Mouse (Mus musculus): ENCODE measurements at regions not wholly inside any gene's neighbourhood (a gene's known extent, or its start where the extent isn't known, plus 50 kb on each side); places are given as distances from the start of the nearest gene placed in this dataset.

GRCm38 (mm10) chr3:144302626-144303025 lies 97.6 kb upstream of the Lmo4 start:
- H3K79me2 ChIP-seq (ENCODE audit: control insufficient read depth, insufficient read depth): no peaks in the 10 kb centered on the region
- no peaks in the 10 kb centered on the region for H3K27me3 ChIP-seq (ENCODE audit: control insufficient read depth, insufficient read depth, insufficient read length)
- TF ChIP-seq CEBPB (IDR thresholded peaks at IDR 0.05; ENCODE audit: insufficient read depth, poor library complexity, severe bottlenecking) (no peak), POLR2A (IDR thresholded peaks at IDR 0.05; ENCODE audit: insufficient read length, low read depth) (no peak), MYOG (IDR thresholded peaks at IDR 0.05; ENCODE audit: control insufficient read depth in 1 of 3, insufficient read depth in 1 of 3, insufficient read length in 2 of 3, low read depth in 2 of 3) (no peak), SRF (IDR thresholded peaks at IDR 0.05; ENCODE audit: control insufficient read depth, insufficient read length, low read depth) (no peak), MYOD1 (IDR thresholded peaks at IDR 0.05; ENCODE audit: control insufficient read depth in 1 of 3, insufficient read length in 2 of 3, low read depth in 2 of 3) (no peak), USF1 (IDR thresholded peaks at IDR 0.05; ENCODE audit: low read depth) (no peak), REST (IDR thresholded peaks at IDR 0.05; ENCODE audit: insufficient read depth, insufficient read length) (no peak), TCF3 (IDR thresholded peaks at IDR 0.05; ENCODE audit: insufficient read length, low read depth) (no peak), E2F4 (IDR thresholded peaks at IDR 0.05; ENCODE audit: insufficient read depth) (no peak), MAX (IDR thresholded peaks at IDR 0.05; ENCODE audit: low read depth) (no peak), POLR2AphosphoS2 (IDR thresholded peaks at IDR 0.05; ENCODE audit: insufficient read length, low read depth) (no peak), TCF12 (IDR thresholded peaks at IDR 0.05; ENCODE audit: insufficient read depth, poor library complexity, severe bottlenecking) (no peak)
- no peak overlapping the region for H3K4me2 ChIP-seq (ENCODE audit: low read depth)
- H3ac ChIP-seq (ENCODE audit: control insufficient read depth, insufficient read length): no peak overlapping the region
- no peaks in the 10 kb centered on the region for H3K36me3 ChIP-seq (ENCODE audit: control insufficient read depth, insufficient read depth)
- H3K4me3 ChIP-seq: no peak overlapping the region

DNA sequence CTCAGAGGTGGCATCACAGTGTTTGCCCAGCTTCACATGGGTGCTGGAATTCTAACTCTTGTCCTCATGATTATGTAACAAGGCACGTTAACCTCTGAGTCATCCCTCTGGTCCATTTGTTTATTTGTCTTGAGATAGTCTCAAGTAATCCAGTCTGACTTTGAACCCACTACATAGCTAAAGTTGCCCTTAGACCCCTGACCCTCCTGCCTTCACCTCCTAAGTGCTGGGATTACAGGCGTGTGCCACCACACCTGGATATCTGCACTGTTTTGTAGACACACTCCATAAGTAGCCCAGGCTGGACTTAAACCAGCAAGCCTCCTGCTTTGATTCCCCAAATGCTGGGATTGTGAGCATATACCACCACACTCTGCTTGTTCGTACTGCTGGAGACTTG lies 96.0 kb upstream of the Lmo4 start:
- TF ChIP-seq CEBPB (IDR thresholded peaks at IDR 0.05; ENCODE audit: insufficient read depth, poor library complexity, severe bottlenecking): no peak
- TF ChIP-seq SRF (IDR thresholded peaks at IDR 0.05; ENCODE audit: control insufficient read depth, insufficient read length, low read depth): no peak
- TF ChIP-seq E2F4 (IDR thresholded peaks at IDR 0.05; ENCODE audit: insufficient read depth): no peak
- no peak for TF ChIP-seq MYOD1 (IDR thresholded peaks at IDR 0.05; ENCODE audit: control insufficient read depth in 1 of 3, insufficient read length in 2 of 3, low read depth in 2 of 3)
- no peak for TF ChIP-seq POLR2A (IDR thresholded peaks at IDR 0.05; ENCODE audit: insufficient read length, low read depth)
- TF ChIP-seq USF1 (IDR thresholded peaks at IDR 0.05; ENCODE audit: low read depth): no peak
- no peaks in the 10 kb centered on the region for H3K79me2 ChIP-seq (ENCODE audit: control insufficient read depth, insufficient read depth)
- no peak overlapping the region for H3ac ChIP-seq (ENCODE audit: control insufficient read depth, insufficient read length)
- H3K4me3 ChIP-seq: no peak overlapping the region
- H3K36me3 ChIP-seq (ENCODE audit: control insufficient read depth, insufficient read depth): no peaks in the 10 kb centered on the region
- H3K4me2 ChIP-seq (ENCODE audit: low read depth): no peak overlapping the region
- no peaks in the 10 kb centered on the region for H3K27me3 ChIP-seq (ENCODE audit: control insufficient read depth, insufficient read depth, insufficient read length)

GRCm38 (mm10) chr3:144299239-144299638 lies 94.2 kb upstream of the Lmo4 start:
- Histone ChIP-seq H3K4me3 (no peak overlapping the region), H3K79me2 (ENCODE audit: control insufficient read depth, insufficient read depth) (no peaks in the 10 kb centered on the region), H3ac (ENCODE audit: control insufficient read depth, insufficient read length) (no peak overlapping the region), H3K36me3 (ENCODE audit: control insufficient read depth, insufficient read depth) (no peaks in the 10 kb centered on the region), H3K27me3 (ENCODE audit: control insufficient read depth, insufficient read depth, insufficient read length) (no peaks in the 10 kb centered on the region), H3K4me2 (ENCODE audit: low read depth) (no peak overlapping the region)
- TF ChIP-seq CEBPB (IDR thresholded peaks at IDR 0.05; ENCODE audit: insufficient read depth, poor library complexity, severe bottlenecking): no peak
- TF ChIP-seq POLR2AphosphoS2 (IDR thresholded peaks at IDR 0.05; ENCODE audit: insufficient read length, low read depth): no peak
- TF ChIP-seq MAX (IDR thresholded peaks at IDR 0.05; ENCODE audit: low read depth): no peak

GRCm38 (mm10) chr3:144289489-144289888 lies 84.5 kb upstream of the Lmo4 start:
- Histone ChIP-seq H3K4me3 (no peak overlapping the region), H3ac (ENCODE audit: control insufficient read depth, insufficient read length) (no peak overlapping the region), H3K27me3 (ENCODE audit: control insufficient read depth, insufficient read depth, insufficient read length) (no peaks in the 10 kb centered on the region), H3K36me3 (ENCODE audit: control insufficient read depth, insufficient read depth) (no peaks in the 10 kb centered on the region), H3K4me2 (ENCODE audit: low read depth) (no peak overlapping the region), H3K79me2 (ENCODE audit: control insufficient read depth, insufficient read depth) (no peaks in the 10 kb centered on the region)
- TF ChIP-seq TCF3 (IDR thresholded peaks at IDR 0.05; ENCODE audit: insufficient read length, low read depth): no peak
- no peak for TF ChIP-seq MAX (IDR thresholded peaks at IDR 0.05; ENCODE audit: low read depth)
- TF ChIP-seq POLR2AphosphoS2 (IDR thresholded peaks at IDR 0.05; ENCODE audit: insufficient read length, low read depth): no peak
- TF ChIP-seq SRF (IDR thresholded peaks at IDR 0.05; ENCODE audit: control insufficient read depth, insufficient read length, low read depth): no peak
- no peak for TF ChIP-seq E2F4 (IDR thresholded peaks at IDR 0.05; ENCODE audit: insufficient read depth)
- no peak for TF ChIP-seq MYOG (IDR thresholded peaks at IDR 0.05; ENCODE audit: control insufficient read depth in 1 of 3, insufficient read depth in 1 of 3, insufficient read length in 2 of 3, low read depth in 2 of 3)

GRCm38 (mm10) chr3:144286100-144286499 lies 81.1 kb upstream of the Lmo4 start:
- H3K4me2 ChIP-seq (ENCODE audit: low read depth): no peak overlapping the region
- TF ChIP-seq POLR2A (IDR thresholded peaks at IDR 0.05; ENCODE audit: insufficient read length, low read depth): no peak
- TF ChIP-seq E2F4 (IDR thresholded peaks at IDR 0.05; ENCODE audit: insufficient read depth): no peak
- no peak for TF ChIP-seq MAX (IDR thresholded peaks at IDR 0.05; ENCODE audit: low read depth)
- no peak for TF ChIP-seq TCF3 (IDR thresholded peaks at IDR 0.05; ENCODE audit: insufficient read length, low read depth)
- no peaks in the 10 kb centered on the region for H3K27me3 ChIP-seq (ENCODE audit: control insufficient read depth, insufficient read depth, insufficient read length)
- no peaks in the 10 kb centered on the region for H3K79me2 ChIP-seq (ENCODE audit: control insufficient read depth, insufficient read depth)
- no peak overlapping the region for H3ac ChIP-seq (ENCODE audit: control insufficient read depth, insufficient read length)
- H3K36me3 ChIP-seq (ENCODE audit: control insufficient read depth, insufficient read depth): no peaks in the 10 kb centered on the region
- H3K4me3 ChIP-seq: no peak overlapping the region

- TF ChIP-seq POLR2A (IDR thresholded peaks at IDR 0.05; ENCODE audit: insufficient read length, low read depth): no peak
- TF ChIP-seq E2F4 (IDR thresholded peaks at IDR 0.05; ENCODE audit: insufficient read depth): no peak
- no peak for TF ChIP-seq MAX (IDR thresholded peaks at IDR 0.05; ENCODE audit: low read depth)
- TF ChIP-seq USF1 (IDR thresholded peaks at IDR 0.05; ENCODE audit: low read depth): no peak
- TF ChIP-seq TCF3 (IDR thresholded peaks at IDR 0.05; ENCODE audit: insufficient read length, low read depth): no peak
- no peak for TF ChIP-seq POLR2AphosphoS2 (IDR thresholded peaks at IDR 0.05; ENCODE audit: insufficient read length, low read depth)
- no peak for TF ChIP-seq REST (IDR thresholded peaks at IDR 0.05; ENCODE audit: insufficient read depth, insufficient read length)
- TF ChIP-seq CEBPB (IDR thresholded peaks at IDR 0.05; ENCODE audit: insufficient read depth, poor library complexity, severe bottlenecking): no peak
- TF ChIP-seq TCF12 (IDR thresholded peaks at IDR 0.05; ENCODE audit: insufficient read depth, poor library complexity, severe bottlenecking): no peak
- no peak for TF ChIP-seq SRF (IDR thresholded peaks at IDR 0.05; ENCODE audit: control insufficient read depth, insufficient read length, low read depth)
- no peak for TF ChIP-seq MYOG (IDR thresholded peaks at IDR 0.05; ENCODE audit: control insufficient read depth in 1 of 3, insufficient read depth in 1 of 3, insufficient read length in 2 of 3, low read depth in 2 of 3)
- no peak for TF ChIP-seq MYOD1 (IDR thresholded peaks at IDR 0.05; ENCODE audit: control insufficient read depth in 1 of 3, insufficient read length in 2 of 3, low read depth in 2 of 3)
- H3ac ChIP-seq (ENCODE audit: control insufficient read depth, insufficient read length): no peak overlapping the region
- no peaks in the 10 kb centered on the region for H3K36me3 ChIP-seq (ENCODE audit: control insufficient read depth, insufficient read depth)
- no peaks in the 10 kb centered on the region for H3K27me3 ChIP-seq (ENCODE audit: control insufficient read depth, insufficient read depth, insufficient read length)
- H3K4me2 ChIP-seq (ENCODE audit: low read depth): no peak overlapping the region
- no peak overlapping the region for H3K4me3 ChIP-seq
- H3K79me2 ChIP-seq (ENCODE audit: control insufficient read depth, insufficient read depth): no peaks in the 10 kb centered on the region
These were observed 79.3 kb upstream of the Lmo4 start for GRCm38 (mm10) chr3:144284326-144284725.

All from myocyte (in vitro differentiated cells).